Mouse (Mus musculus) adrenal gland, adult (tissue): Measurements from ENCODE around the gene Pax5.

ENCODE experiments used
- DNase-seq, 2 experiments: peaks; one replicate each; pipeline ENCODE4 v3.0.0; 2022 to 2023; ENCODE audit warnings: low spot score in 1 of 2; ENCODE audit not compliant: inconsistent age in 2 of 2

The Pax5 gene

GRCm38 (mm10) chr4:44551470-44551869, 158.8 kb downstream of the Pax5 start:
- DNase-seq = no peak

DNA sequence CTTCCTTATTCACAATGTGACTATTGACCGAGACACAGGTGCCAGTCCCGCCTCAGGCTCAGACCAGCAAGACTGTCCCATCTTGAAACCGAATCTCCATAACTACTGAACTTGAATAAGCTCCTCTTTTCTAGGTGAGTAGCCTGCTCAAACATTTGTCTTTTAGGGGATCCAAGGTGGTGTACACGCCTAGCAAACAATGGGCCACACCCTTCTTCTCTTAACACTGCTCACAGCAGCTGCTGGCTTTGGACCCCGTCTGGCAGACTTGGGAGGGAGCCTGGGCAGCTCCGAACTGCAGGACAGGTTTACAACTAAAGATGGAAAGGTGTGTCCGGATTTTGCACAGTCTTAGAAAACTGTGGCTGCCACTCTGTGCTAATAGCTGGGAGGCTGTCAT, 161.3 kb downstream of the Pax5 start:
- DNase-seq = no peak

DNA sequence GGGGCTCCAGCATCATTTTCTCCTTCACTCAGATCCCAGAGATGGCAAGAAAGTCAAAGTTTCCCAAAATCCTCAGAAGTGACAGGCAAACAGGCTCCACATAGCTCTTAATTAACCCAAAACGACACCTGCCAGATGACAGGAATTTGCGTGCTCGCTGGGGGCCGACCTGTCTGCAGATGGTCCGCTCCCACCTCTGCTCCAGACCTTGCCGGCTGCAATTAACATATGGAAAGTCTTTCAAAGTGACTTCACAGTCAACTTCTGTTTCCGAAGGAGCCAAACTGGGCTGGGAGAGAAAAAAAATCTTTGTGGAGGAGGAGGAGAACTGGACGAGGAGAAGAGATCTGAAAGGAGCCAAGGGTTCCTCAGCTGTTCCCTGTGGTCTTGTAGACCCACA, 164.6 kb downstream of the Pax5 start:
- no peak for DNase-seq

GRCm38 (mm10) chr4:44544495-44544894, 165.8 kb downstream of the Pax5 start:
- no peak for DNase-seq

GRCm38 (mm10) chr4:44543880-44544279, 166.4 kb downstream of the Pax5 start:
- no peak for DNase-seq

- no peak for DNase-seq
Measured at GRCm38 (mm10) chr4:44542101-44542500, 168.2 kb downstream of the Pax5 start.

- no peak for DNase-seq
Measured at GRCm38 (mm10) chr4:44538488-44538887, 171.8 kb downstream of the Pax5 start.

DNA sequence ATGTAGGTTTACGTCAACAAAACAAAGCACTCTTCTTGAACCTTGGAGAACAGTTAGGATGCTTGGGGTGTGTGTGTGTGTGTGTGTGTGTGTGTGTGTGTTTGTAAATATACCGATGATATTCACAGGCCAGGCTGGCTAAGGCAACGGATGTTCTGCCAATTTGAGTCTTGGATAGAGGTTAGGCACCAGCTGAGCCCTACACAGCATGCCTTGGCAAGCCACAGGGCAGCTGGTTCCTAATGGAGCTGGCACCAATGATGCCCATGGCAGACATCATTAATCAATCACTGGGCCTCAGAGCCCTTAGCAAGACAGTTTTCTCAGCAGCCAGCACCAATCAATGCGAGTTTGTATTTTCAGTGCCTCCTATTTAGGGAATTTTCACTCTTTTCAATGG, 173.5 kb downstream of the Pax5 start:
- no peak for DNase-seq

DNA sequence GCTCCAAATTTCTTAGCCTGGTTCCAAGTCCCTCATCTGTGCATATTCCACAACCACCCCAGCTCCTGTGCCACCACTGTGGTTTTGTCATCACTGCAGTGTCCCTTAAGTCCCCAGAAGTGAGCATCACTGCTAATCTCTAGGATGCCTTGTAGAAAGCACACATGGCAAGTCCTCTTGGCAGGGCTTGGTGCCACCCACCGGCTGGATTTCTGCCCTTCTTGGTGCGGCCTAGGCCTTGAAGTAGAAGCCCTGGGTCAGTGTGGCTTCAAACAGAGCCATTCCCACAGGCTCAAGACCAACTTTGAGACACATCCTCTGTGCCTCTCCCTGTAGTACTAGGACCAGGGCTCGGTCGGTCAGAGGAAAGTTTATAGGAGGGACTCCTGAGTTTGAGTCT, 174.6 kb downstream of the Pax5 start:
- no peak for DNase-seq

DNA sequence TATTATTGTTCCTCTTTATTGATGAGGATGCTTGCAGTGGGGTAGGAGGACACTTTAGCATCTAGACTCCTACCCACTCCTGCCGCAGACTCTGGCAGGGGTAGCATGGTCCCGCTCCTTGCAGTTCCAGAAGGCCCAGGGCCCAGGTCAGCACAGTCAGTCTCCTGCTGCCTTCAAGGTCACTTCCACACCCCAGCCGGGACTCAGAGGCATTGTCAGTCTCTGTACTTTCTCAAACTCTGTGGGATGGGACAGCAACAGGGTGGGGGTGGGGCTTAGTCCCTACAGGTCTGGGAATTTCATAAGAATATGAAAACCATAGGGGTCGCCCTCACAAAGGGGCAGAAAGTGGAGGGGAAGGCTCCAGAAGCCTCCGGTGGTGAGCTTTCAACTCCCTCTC, 177.0 kb downstream of the Pax5 start:
- DNase-seq = no peak

GRCm38 (mm10) chr4:44532731-44533130, 177.6 kb downstream of the Pax5 start:
- DNase-seq = peak; percentile 34 to 53

- DNase-seq = peak; percentile 45 to 79
Measured at GRCm38 (mm10) chr4:44525336-44525735, 185.0 kb downstream of the Pax5 start.

GRCm38 (mm10) chr4:44518923-44519322, 191.4 kb downstream of the Pax5 start:
- DNase-seq = no peak

GRCm38 (mm10) chr4:44513981-44514380, 196.3 kb downstream of the Pax5 start:
- DNase-seq = no peak

DNA sequence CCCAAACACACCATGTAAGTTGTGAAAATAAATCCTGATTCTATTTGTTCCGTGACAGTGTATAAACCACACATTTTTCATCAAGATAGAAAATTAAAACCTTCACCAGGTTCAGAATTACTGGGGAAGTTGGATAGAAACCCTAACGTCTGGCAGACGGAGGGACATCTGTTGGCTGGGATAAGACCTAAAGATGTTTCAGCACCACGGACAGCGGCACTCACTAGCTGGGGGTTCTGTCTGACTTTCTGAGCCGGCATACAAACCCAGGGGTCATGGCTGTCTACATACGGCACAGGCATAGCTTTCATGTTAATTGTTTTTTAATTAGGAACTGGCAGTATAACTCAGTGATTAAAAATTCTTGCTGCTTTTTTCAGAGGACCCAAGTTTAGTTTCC, 198.6 kb downstream of the Pax5 start:
- DNase-seq = peak; percentile 21 to 68

- no peak for DNase-seq
Measured at GRCm38 (mm10) chr4:44508386-44509226, 201.7 kb downstream of the Pax5 start.

GRCm38 (mm10) chr4:44507861-44508260, 202.4 kb downstream of the Pax5 start:
- DNase-seq = no peak

DNA sequence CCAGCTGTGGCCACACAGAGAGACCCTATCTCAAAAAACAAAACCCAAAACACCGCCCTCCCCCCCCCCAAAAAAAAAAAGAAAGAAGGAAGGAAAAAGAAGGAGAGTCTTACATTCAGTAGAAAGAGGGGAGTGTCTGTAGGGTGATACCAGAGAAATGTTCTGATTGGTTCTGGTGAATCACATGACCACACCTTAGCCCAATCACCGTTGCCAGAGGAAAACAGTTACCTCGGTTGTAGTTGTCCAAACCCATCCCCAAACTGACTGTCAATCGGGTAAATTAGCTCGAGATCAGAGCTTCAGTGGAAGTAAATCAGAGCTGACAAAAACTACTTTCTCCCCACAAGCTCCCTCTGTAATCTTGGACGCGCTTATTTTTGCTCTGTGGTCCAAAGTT, 205.3 kb downstream of the Pax5 start:
- no peak for DNase-seq

- DNase-seq = no peak
Measured at GRCm38 (mm10) chr4:44502196-44502867, 208.0 kb downstream of the Pax5 start.

DNA sequence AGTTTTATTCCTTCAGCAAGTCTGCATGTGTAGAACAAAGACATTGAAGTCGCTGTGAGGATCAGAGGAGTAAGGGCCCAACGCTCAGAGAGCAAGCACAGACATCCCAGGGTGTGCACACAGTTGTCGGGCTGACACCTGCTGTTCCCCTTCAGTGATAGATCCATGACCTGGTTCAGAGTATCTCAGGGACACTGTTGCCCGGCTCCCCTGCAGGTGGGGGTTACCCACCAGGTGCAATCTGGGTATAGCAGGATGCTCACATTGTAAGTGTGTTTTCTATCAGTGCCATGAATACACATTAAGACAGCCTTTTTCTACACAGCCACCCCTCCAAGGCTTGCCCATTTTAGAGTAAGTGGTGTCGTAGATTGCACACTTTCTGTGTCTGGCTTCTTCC, 212.1 kb downstream of the Pax5 start:
- DNase-seq = no peak

DNA sequence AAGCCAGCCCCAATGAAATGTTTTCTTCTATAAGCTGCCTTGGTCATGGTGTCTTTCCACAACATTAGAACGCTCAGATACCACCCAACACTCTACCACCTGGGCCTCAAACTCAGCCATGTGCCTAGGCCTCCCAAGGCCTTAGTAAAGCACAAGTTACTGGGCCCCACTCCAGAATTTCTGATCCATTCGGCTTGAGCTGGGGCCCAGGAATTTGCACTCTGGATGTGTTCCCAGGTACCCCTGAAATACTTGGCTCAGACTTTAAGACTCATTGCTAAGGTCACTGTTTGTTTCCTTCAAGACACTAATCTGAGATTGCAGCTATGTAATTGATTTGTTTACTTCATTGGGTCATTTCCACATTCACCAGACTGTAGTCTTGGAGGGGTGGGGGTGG, 214.5 kb downstream of the Pax5 start:
- DNase-seq = peak in 1 of 2 experiments; percentile 34

GRCm38 (mm10) chr4:44493756-44494155, 216.5 kb downstream of the Pax5 start:
- DNase-seq = no peak

DNA sequence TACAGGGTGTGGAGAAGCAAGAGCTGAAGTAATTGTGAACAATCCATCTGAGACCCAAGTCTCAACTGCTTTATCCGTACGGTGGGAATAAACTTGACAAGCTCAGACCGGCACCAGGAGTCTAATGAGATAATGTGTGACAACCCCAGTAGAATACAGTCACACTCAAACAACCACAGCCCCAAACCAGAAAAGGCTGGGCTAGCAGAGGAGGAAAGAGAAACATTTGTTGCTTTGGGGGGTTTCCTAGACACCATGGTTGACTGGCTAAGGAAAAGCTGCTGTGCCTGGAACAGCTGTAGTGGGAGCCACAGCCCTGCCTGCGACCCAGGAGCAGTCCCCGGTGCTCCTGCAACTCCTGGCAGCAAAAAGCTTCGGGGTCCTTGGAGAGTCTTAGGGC, 219.4 kb downstream of the Pax5 start:
- no peak for DNase-seq
